Mouse (Mus musculus): Measurements from ENCODE around the gene Slc20a1.
A peak's percentile ranks its signal among the peaks of the same experiment; 100 is the strongest.

The Slc20a1 gene

GRCm38 (mm10) chr2:129186291-129186919, 12.2 kb upstream of the Slc20a1 start:
- no peak for DNase-seq (ENCODE audit: extremely low read depth, low read depth)

DNA sequence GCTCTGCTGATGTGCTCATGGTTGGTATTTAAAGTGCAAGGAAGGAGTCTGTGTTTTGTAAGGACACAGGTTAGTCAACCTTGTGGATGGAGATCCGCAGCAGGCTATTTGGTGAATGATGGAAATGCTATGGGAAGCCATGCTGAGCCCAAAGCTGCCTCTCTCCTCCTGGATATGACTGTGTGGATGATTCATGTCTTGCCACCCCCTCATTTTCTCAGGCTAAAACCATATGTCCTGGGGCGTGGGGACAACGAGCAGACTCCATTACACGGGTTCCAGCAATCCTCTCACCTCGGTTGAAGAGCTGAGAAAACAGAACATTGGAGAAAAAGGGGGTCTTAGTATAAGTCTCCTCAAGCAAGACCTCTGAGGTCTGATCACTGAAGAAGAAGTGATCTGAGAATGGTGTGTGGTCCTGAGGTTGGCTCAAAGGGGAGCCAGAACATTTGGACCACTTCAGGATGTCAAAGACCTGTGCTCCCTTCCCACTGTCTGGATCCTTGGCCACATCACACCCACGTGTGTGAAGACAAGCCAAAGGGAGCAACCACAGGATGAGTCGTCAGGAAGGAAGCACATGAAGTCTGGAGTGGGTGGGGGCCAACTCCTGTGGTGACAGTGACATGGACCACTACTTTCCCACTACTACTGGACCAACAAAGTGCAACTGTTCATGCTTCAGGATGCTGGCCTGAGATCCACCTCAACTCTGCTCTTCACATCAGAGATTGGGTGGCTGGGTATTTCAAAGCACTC, 6.0 kb upstream of the Slc20a1 start:
- DNase-seq (ENCODE audit: extremely low read depth, low read depth), result no peak

GRCm38 (mm10) chr2:129196317-129196716, 2.2 kb upstream of the Slc20a1 start:
- no peak for DNase-seq (ENCODE audit: extremely low read depth, low read depth)

- no peak for DNase-seq (ENCODE audit: extremely low read depth, low read depth)
Observed at GRCm38 (mm10) chr2:129197197-129197596, 1.4 kb upstream of the Slc20a1 start.

DNA sequence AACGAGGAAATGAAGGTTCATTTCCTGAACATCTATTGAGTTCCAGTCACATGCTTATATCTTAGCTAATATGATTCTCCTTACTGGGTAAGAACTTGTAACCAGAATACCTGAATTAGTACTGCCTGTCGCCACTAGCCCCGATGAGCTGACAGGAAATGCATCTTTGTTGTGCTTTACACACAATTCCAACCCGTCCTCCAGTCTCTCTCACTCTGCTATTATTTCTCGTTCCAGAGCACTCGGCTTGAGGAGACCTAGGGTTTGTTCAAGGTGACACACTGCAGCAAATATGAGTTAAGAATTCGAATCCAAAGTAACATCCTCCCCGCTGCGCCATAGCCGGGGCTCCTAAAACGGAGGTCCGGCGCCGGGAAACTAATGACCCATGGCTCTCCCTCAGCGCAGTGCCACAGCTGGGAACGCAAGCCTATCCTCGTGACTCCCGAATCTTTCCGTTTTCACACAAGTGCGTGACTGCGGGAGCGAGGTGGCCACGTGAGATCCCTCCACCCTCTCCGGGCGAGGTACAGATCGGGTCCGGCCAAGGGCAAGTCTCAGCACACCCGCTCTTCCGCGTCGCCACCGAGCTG, 625 bp upstream of the Slc20a1 start:
- DNase-seq (ENCODE audit: extremely low read depth, low read depth), result no peak

GRCm38 (mm10) chr2:129199328-129200085, 943 bp downstream of the Slc20a1 start:
- DNase-seq (ENCODE audit: extremely low read depth, low read depth), result no peak

DNA sequence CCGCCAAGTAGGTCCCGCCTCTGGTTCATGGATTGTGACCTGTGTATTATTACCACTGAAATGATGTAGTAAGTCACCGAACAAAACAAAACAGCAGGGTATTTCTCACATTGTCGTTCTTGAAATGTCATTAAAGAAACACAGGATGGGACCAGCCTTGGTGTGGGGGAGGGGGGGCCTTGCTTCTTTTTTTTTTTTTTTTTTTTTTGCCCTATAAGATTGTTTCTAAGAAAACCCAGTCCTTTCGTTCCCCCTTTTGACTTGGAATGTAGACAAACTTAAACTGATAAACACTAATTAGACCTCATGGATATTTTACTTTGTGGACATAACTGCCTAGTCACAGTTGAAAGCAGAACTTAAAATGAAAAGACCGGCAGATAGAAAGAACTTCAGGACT, 6.4 kb downstream of the Slc20a1 start:
- no peak for DNase-seq (ENCODE audit: extremely low read depth, low read depth)

DNA sequence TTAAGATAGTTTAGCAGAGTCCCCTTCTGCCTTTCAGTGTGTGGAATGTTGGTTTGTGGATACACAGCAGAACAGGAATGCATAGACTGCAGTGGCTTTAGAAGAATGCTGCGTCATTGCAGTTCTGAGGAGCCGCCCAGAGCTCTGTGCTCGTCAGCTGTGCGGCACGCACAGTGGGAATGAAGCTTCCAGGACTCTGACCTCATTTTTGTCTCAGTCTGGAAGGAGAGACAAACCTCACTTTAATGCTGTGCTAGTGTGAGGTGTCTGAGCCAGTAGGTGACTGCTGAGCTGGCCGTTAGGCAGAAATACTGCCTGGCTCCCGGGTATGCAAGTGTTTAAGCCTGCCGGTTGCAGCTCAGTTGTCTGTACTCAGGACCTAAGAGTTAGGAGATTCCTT, 8.3 kb downstream of the Slc20a1 start:
- DNase-seq (ENCODE audit: extremely low read depth, low read depth), result no peak

DNA sequence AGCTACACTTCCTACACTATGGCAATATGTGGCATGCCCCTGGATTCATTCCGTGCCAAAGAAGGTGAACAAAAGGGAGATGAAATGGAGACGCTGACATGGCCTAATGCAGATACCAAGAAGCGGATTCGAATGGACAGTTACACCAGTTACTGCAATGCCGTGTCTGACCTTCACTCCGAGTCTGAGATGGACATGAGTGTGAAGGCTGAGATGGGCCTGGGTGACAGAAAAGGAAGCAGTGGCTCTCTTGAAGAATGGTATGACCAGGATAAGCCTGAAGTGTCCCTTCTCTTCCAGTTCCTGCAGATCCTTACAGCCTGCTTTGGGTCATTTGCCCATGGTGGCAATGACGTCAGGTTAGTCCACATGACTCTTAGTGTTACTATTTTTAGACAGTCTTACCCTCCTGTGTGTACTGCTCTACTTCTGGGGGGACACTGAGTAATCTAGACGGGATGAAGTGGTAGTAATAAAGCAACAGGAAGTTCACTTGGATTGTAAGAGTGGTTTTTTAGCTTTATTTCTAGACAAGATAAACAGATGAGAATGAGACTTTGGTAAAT, 9.7 kb downstream of the Slc20a1 start:
- DNase-seq (ENCODE audit: extremely low read depth, low read depth), result no peak

- DNase-seq (ENCODE audit: extremely low read depth, low read depth), result no peak
Observed at GRCm38 (mm10) chr2:129210089-129210749, 11.7 kb downstream of the Slc20a1 start.

GRCm38 (mm10) chr2:129211255-129211654, 12.7 kb downstream of the Slc20a1 start:
- no peak for DNase-seq (ENCODE audit: extremely low read depth, low read depth)

- DNase-seq (ENCODE audit: extremely low read depth, low read depth), result no peak
Observed at GRCm38 (mm10) chr2:129211957-129212356, 13.4 kb downstream of the Slc20a1 start.

DNA sequence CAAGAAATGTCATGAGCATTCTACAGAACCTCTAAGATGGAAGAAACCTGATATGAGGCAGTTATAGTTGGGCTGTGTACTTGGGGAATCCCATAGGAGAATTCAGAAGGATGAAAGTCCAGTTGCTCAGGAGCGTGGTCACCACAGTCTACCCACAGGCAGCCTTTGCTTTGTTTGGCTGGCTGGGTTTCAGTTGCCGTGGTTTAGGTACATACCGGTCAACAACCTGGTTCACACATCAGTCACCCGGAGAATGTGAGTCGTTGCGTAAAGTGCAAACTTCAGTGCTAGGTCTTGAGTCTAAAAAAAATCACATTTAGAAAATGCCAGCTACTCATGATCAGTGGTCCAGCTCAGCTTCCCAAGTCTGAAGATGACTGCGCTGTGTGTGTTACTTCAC, 14.0 kb downstream of the Slc20a1 start:
- DNase-seq (ENCODE audit: extremely low read depth, low read depth), result no peak

DNA sequence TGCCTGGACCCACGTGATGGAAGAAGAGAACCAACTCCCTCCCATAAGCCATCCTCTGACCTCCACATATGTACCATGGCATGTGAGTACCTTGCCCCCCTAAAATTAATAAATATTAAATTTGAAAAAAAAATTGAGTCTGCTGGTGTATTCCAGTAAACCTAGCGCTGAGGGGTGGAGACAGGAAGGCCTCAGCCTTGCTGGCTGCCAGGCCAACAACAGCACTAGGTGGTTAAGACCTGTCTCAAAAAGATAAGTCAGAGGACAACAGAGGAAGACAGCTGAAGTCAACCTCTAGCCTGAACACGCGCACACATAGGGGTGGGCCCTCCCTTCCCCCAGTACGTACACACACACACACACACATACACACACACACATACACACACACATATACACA, 16.2 kb downstream of the Slc20a1 start:
- peak; percentile 36 for DNase-seq (ENCODE audit: extremely low read depth, low read depth)

- DNase-seq (ENCODE audit: extremely low read depth, low read depth), result no peak
Observed at GRCm38 (mm10) chr2:129217612-129218185, 19.1 kb downstream of the Slc20a1 start.

- DNase-seq (ENCODE audit: extremely low read depth, low read depth), result no peak
Observed at GRCm38 (mm10) chr2:129218537-129219105, 20.1 kb downstream of the Slc20a1 start.

DNA sequence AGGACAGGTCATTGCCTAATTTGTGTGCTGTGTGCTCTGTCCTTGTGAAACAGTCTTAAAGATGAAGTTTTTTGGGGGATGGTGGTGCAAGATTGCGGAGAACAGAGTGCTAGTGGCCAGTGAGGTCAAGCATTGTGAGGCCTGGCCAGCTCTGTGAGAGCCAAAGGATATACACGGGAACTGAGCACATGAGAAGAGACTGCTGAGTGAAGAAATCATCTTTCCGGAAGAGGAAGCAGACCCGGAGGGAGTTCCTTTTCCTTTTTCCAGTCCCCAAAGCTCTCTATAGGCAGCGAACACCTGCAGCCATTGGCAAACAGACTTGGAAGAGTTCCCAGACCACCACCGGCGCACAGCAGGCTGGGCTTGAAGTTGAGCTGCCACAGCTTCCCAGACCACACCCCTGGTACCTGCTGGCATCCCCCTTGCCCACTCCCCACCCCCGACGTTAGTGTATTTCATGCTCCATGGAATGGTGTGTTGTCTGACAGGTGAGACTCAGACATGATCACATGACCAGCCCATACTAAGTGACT, 22.6 kb downstream of the Slc20a1 start:
- no peak for DNase-seq (ENCODE audit: extremely low read depth, low read depth)

- DNase-seq (ENCODE audit: extremely low read depth, low read depth), result no peak
Observed at GRCm38 (mm10) chr2:129224178-129224577, 25.6 kb downstream of the Slc20a1 start.

GRCm38 (mm10) chr2:129225251-129225819, 26.8 kb downstream of the Slc20a1 start:
- DNase-seq (ENCODE audit: extremely low read depth, low read depth), result peak; percentile 68

All from MEL-GATA-1-ER (cell line).